Mouse (Mus musculus) megakaryocyte, embryonic 14.5 days (primary cell): Measurements from ENCODE around the gene Pde4c. TPM values are rescaled to one million over a fixed set of nuclear protein-coding genes. Genes with fewer than 3 reads are reported as not detected.
A peak's percentile ranks its signal among the peaks of the same experiment; 100 is the strongest.

ENCODE experiments used
- H3K27me3 ChIP-seq: replicated peaks from 2 replicates; pipeline ENCODE3; 2012; ENCODE audit warnings: inconsistent platforms
- H3K36me3 ChIP-seq: replicated peaks from 2 replicates; pipeline ENCODE3; 2012; ENCODE audit warnings: low read length, inconsistent platforms, mixed read lengths
- H3K4me1 ChIP-seq: 2 replicates; pipeline ENCODE4 v1.6.1; 2012; ENCODE audit warnings: inconsistent platforms
- H3K4me3 ChIP-seq: replicated peaks from 2 replicates; pipeline ENCODE3; 2012; ENCODE audit warnings: moderate library complexity, mild to moderate bottlenecking, inconsistent platforms
- H3K9me3 ChIP-seq: 2 replicates; pipeline ENCODE4 v1.6.1; 2012; ENCODE audit warnings: inconsistent platforms
- FLI1 ChIP-seq: IDR thresholded peaks from 2 replicates; pipeline ENCODE4 v1.6.1; 2012; ENCODE audit warnings: low read length, inconsistent platforms, mixed read lengths
- GATA1 ChIP-seq: IDR thresholded peaks from 3 replicates; pipeline ENCODE4 v1.6.1; 2012; ENCODE audit warnings: mixed read lengths, low read length, inconsistent platforms, borderline replicate concordance
- polyA plus RNA-seq: library from polyadenylated mRNA; stranded (reverse); fragments of >175 nt; gene quantifications from 2 replicates; pipeline ENCODE4 v1.2.3, GENCODE M21; 2012; ENCODE audit warnings: low replicate concordance; ENCODE audit not compliant: insufficient read depth

Pde4c gene
- polyA plus RNA-seq, 1 experiment = 0.03 TPM

DNA sequence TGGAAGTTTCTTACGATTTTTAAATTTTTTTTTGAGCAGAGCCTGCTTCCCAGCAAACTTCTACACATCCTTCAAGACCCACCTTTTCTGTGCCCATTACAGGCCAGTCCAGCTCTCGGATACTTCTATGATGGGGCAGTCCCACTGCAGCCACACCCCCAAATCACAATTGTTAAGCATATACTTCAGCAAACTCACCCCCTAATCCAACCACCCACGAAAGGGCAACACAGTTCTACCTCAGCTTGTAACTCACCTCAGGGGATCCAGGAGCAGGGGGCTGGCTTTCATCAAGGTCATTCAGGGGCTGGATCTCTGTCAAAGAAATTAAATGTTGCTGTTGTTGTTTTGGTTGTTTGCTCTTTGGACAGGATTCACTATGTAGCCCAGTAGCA is 63.5 kb downstream of the Pde4c start:
- H3K4me3 ChIP-seq = no peak overlapping the region
- H3K27me3 ChIP-seq = no peaks in the 10 kb centered on the region
- H3K9me3 ChIP-seq = no peaks in the 10 kb centered on the region
- TF ChIP-seq FLI1 = no peak
- TF ChIP-seq GATA1 = no peak
- H3K36me3 ChIP-seq = peaks cover 99% of the 10 kb centered on the region
- H3K4me1 ChIP-seq = peaks cover 64% of the 10 kb centered on the region

DNA sequence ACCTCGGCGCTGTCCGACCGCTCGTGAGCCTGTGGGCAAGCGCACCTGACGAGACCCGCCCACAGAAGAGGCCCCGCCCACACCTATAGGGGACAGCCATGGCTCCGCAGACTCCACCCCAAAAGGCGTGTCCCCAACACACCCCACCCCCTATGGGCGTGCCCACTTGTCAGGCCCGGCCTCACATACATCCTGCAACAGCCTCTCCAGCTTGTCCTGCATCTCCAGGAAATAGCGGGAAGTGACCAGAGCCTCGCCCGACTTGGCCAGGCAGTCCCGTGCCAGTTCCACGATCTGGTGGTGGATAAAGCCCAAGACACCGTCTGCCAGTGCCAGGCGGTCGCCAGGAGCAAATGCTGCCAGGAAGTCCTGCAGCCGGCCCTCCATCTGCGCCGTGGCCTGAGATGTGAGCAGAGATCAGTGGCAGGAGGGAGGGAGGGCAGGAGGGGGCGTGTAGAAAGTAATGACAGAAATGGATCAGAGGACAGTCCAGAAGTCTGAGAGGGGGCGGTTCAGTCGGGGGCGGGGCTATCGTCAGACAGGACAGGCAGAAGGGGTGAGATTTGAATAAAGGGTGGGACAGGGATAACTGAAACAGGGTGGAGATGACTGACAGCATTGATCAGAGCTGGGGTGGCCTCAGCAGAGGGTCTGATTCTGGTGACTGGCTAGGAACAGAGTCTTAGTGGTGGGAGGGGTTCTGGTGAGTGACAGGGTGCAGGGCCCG is 64.6 kb downstream of the Pde4c start:
- Histone ChIP-seq H3K4me3 (no peak overlapping the region), H3K4me1 (peaks cover 74% of the 10 kb centered on the region), H3K36me3 (peaks cover 93% of the 10 kb centered on the region), H3K27me3 (no peaks in the 10 kb centered on the region), H3K9me3 (no peaks in the 10 kb centered on the region)
- TF ChIP-seq GATA1 (no peak), FLI1 (no peak)

DNA sequence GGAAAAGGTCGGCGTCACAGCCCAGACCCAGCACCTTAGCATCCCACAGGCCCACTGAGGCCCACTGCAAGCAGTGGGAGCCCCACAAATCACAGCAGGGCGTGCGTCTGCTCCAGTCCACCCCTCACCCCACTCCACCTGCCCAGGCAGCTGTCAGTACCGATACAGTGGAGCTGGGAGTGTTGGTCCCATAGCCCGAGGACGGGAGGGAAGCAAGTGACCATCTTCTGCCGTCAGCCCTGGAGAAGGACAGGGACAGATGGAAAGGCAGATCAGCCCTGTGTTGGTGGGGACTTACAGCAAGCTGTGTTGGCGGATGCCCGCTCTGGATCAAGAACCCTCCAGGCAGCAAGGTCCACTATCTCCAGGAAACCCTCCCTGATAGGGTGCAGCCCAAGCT is 65.5 kb downstream of the Pde4c start:
- TF ChIP-seq FLI1 (no peak), GATA1 (no peak)
- H3K4me3 ChIP-seq = no peak overlapping the region
- H3K36me3 ChIP-seq = peaks cover 93% of the 10 kb centered on the region
- H3K27me3 ChIP-seq = no peaks in the 10 kb centered on the region
- peaks cover 80% of the 10 kb centered on the region for H3K4me1 ChIP-seq
- no peaks in the 10 kb centered on the region for H3K9me3 ChIP-seq

- peaks cover 84% of the 10 kb centered on the region for H3K4me1 ChIP-seq
- TF ChIP-seq FLI1 (no peak), GATA1 (no peak)
Measured at GRCm38 (mm10) chr8:70790846-70791245, 67.3 kb downstream of the Pde4c start.

GRCm38 (mm10) chr8:70791294-70791701 is 67.8 kb downstream of the Pde4c start:
- Histone ChIP-seq H3K4me1 (peaks cover 84% of the 10 kb centered on the region), H3K4me3 (peak overlapping the region; percentile 92), H3K27me3 (no peaks in the 10 kb centered on the region), H3K36me3 (peaks cover 91% of the 10 kb centered on the region), H3K9me3 (no peaks in the 10 kb centered on the region)
- TF ChIP-seq FLI1 (no peak), GATA1 (no peak)

More at GRCm38 (mm10) chr8:70790846-70791245, 67.3 kb downstream of the Pde4c start:
- Histone ChIP-seq H3K9me3 (no peaks in the 10 kb centered on the region), H3K4me3 (peak overlapping the region; percentile 92), H3K36me3 (peaks cover 91% of the 10 kb centered on the region), H3K27me3 (no peaks in the 10 kb centered on the region)

DNA sequence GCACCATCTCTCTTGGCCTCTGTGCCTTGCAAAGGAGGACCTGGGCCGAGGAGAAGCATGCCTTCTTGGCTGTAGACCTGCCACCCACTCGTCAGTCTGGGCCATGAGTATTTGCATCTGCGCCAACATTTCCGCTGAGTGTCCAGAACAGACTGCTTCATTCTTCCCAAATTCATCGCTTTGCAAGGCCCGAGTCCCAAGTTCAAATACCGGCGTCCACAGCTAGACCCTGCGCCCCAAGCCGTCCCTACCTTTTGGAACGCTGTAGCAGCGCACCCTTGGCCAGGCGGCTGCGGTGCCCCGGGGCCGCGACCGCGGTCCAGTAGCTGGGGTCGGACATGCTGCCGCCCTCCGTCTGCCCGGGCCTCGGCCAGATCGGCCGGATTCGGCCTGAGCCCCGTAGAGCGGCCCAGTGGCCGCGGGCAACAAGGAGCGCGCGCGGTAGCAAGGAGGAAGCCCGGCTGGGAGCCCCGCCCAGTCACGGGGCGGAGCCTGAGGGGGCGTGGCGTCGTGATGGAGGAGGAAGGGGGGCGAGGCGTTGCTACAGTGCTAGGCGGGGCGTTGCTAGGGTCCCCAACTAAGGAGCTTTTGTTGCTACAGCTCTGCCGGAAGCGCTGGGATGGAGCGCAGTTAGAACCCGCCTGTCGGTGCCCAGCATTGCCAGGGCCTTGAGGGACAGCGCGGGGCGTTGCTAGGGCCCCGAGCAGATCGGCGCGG is 68.6 kb downstream of the Pde4c start:
- H3K4me1 ChIP-seq = peaks cover 92% of the 10 kb centered on the region
- TF ChIP-seq FLI1 (no peak), GATA1 (no peak)

DNA sequence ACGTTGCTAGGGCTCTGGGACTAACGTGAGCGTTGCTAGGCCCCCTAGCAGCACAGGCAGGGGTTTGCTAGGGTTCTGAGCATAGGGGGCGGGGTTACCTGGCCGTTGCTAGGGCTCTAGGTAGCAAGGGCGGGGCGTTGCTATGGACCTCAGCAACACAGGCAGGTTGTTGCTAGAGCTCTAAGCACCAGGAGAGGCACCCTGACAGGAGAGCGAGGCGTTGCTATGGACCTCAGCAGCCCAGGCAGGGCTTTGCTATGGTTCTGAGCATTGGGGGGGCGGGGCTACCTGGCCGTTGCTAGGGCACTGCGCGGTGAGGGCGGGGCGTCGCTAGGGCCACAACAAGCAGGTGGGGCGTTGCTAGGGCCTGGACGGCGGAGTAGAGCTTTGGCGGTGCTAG is 69.2 kb downstream of the Pde4c start:
- Histone ChIP-seq H3K4me1 (peaks cover 97% of the 10 kb centered on the region), H3K4me3 (peak overlapping the region; percentile 92), H3K27me3 (no peaks in the 10 kb centered on the region), H3K9me3 (no peaks in the 10 kb centered on the region), H3K36me3 (peaks cover 81% of the 10 kb centered on the region)
- TF ChIP-seq FLI1 (no peak), GATA1 (no peak)

More for the DNA sequence above, 68.6 kb downstream of the Pde4c start:
- peaks cover 87% of the 10 kb centered on the region for H3K36me3 ChIP-seq
- no peaks in the 10 kb centered on the region for H3K27me3 ChIP-seq
- H3K4me3 ChIP-seq = peak overlapping the region; percentile 92
- no peaks in the 10 kb centered on the region for H3K9me3 ChIP-seq

- Histone ChIP-seq H3K27me3 (no peaks in the 10 kb centered on the region), H3K9me3 (no peaks in the 10 kb centered on the region), H3K4me1 (peaks cover 99% of the 10 kb centered on the region), H3K36me3 (peaks cover 81% of the 10 kb centered on the region), H3K4me3 (peak overlapping the region; percentile 12)
- TF ChIP-seq FLI1 = no peak
- TF ChIP-seq GATA1 = no peak
Measured at GRCm38 (mm10) chr8:70794215-70794614, 70.7 kb downstream of the Pde4c start.

DNA sequence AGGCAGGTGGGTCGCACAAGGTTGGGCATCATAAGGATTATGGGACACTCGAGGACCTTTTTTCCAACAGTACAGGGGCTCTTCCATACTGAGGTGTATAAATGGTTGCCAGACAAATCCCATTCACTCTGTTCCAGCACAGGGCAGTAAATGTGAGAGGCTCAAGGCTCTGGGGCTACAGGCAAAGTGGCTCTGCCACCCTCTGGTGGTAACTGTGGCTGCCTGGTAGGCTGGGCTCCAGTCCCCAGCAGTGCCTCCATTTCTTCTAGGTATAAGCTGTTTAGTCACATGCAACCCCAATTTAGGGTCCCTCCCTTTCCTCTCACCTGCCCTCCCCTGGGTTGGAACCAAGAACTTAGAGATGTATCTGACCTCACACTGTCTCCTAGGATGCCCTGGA is 71.8 kb downstream of the Pde4c start:
- Histone ChIP-seq H3K9me3 (no peaks in the 10 kb centered on the region), H3K36me3 (peaks cover 81% of the 10 kb centered on the region), H3K27me3 (no peaks in the 10 kb centered on the region), H3K4me1 (peaks cover 99% of the 10 kb centered on the region), H3K4me3 (peak overlapping the region; percentile 12)
- no peak for TF ChIP-seq FLI1

GRCm38 (mm10) chr8:70796403-70797080 is 73.0 kb downstream of the Pde4c start:
- TF ChIP-seq GATA1 = no peak

More at GRCm38 (mm10) chr8:70796403-70797080, 73.0 kb downstream of the Pde4c start:
- no peaks in the 10 kb centered on the region for H3K27me3 ChIP-seq
- H3K36me3 ChIP-seq = peaks cover 78% of the 10 kb centered on the region
- H3K9me3 ChIP-seq = no peaks in the 10 kb centered on the region
- H3K4me1 ChIP-seq = peaks cover 99% of the 10 kb centered on the region
- peak overlapping the region; percentile 92 for H3K4me3 ChIP-seq
